Mouse (Mus musculus) forebrain, embryonic 11.5 days (tissue): ENCODE data around the gene Neb. TPM values are rescaled to one million over a fixed set of nuclear protein-coding genes. Genes with fewer than 3 reads are reported as not detected.

Source experiments
- ATAC-seq: fragments of 200-750 bp; cut with Nextera tagmentation; replicated peaks from 2 replicates; pipeline ENCODE4 v1.8.0; 2017; ENCODE audit warnings: moderate TSS enrichment; ENCODE audit not compliant: low FRiP score
- DNase-seq: peaks from one replicate; pipeline ENCODE4 v3.0.0-alpha.2; 2017; ENCODE audit warnings: low spot score
- H3K27ac ChIP-seq: fragments of 300-500 bp; sonication (generic); 2 replicates; pipeline ENCODE4 v1.5.1; 2014; ENCODE audit warnings: low read depth, low read length
- H3K27me3 ChIP-seq: fragments of 300-500 bp; sonication (generic); 2 replicates; pipeline ENCODE4 v1.6.1; 2014; ENCODE audit warnings: mild to moderate bottlenecking, low read length, mixed read lengths; ENCODE audit not compliant: control insufficient read depth, insufficient read depth
- H3K36me3 ChIP-seq: fragments of 300-500 bp; sonication (generic); 2 replicates; pipeline ENCODE4 v1.6.1; 2014; ENCODE audit warnings: mild to moderate bottlenecking, low read length, moderate library complexity, mixed read lengths; ENCODE audit not compliant: control insufficient read depth, insufficient read depth
- H3K4me1 ChIP-seq: fragments of 300-500 bp; sonication (generic); replicated peaks from 2 replicates; pipeline ENCODE4 v1.6.1; 2014; ENCODE audit warnings: low read length, mixed read lengths; ENCODE audit not compliant: control insufficient read depth, insufficient read depth
- H3K4me2 ChIP-seq: fragments of 300-500 bp; sonication (generic); 2 replicates; pipeline ENCODE4 v1.6.1; 2014; ENCODE audit warnings: low read depth, mild to moderate bottlenecking, low read length, moderate library complexity, mixed read lengths; ENCODE audit not compliant: severe bottlenecking
- H3K4me3 ChIP-seq: fragments of 300-500 bp; sonication (generic); 2 replicates; pipeline ENCODE4 v1.5.1; 2014; ENCODE audit warnings: low read depth, low read length
- H3K9ac ChIP-seq: fragments of 300-500 bp; sonication (generic); 2 replicates; pipeline ENCODE4 v1.6.1; 2014; ENCODE audit warnings: low read length
- H3K9me3 ChIP-seq: fragments of 300-500 bp; sonication (generic); 2 replicates; pipeline ENCODE4 v1.6.1; 2016; ENCODE audit warnings: low read length, mixed read lengths; ENCODE audit not compliant: control insufficient read depth
- WGBS: fragments of 180-500 bp; shearing (Covaris S2); extraction: QIAGEN DNeasy Blood & Tissue Kit; methylation state at CpG from one replicate; pipeline ENCODE4 v1.1.7; 2014; 5-methylcytosine and 5-hydroxymethylcytosine counted together
- polyA plus RNA-seq: library from polyadenylated mRNA; unstranded; fragments of >200 nt; fragmentation: Nextera tagmentation; extraction: Ambion mirVana; gene quantifications from 2 replicates; pipeline ENCODE4 v1.2.1, GENCODE M21; 2014

The Neb gene
- polyA plus RNA-seq, 1 experiment from 2014 or later, result 0.39 TPM

GRCm38 (mm10) chr2:52310757-52311156 is 67.5 kb downstream of the Neb start:
- DNase-seq (no peak), ATAC-seq (no peak)
- no peak overlapping the region for H3K9ac ChIP-seq
- H3K27me3 ChIP-seq, result no peaks in the 10 kb centered on the region
- 89% methylated on average over 4 of the region's 4 CpGs for WGBS
- no peak overlapping the region for H3K4me3 ChIP-seq
- H3K9me3 ChIP-seq, result no peaks in the 10 kb centered on the region
- H3K4me1 ChIP-seq, result no peaks in the 10 kb centered on the region
- no peak overlapping the region for H3K27ac ChIP-seq
- no peaks in the 10 kb centered on the region for H3K36me3 ChIP-seq
- no peak overlapping the region for H3K4me2 ChIP-seq

- H3K4me3 ChIP-seq, result no peak overlapping the region
- H3K9me3 ChIP-seq, result no peaks in the 10 kb centered on the region
- no peaks in the 10 kb centered on the region for H3K4me1 ChIP-seq
- H3K4me2 ChIP-seq, result no peak overlapping the region
- no peaks in the 10 kb centered on the region for H3K27me3 ChIP-seq
- no peak for ATAC-seq
- DNase-seq, result no peak
- WGBS, result 88% methylated on average over 5 of the region's 5 CpGs
- no peak overlapping the region for H3K27ac ChIP-seq
- no peak overlapping the region for H3K9ac ChIP-seq
- no peaks in the 10 kb centered on the region for H3K36me3 ChIP-seq
Observed at GRCm38 (mm10) chr2:52306635-52307034, 71.6 kb downstream of the Neb start.

- Histone ChIP-seq H3K27me3 (no peaks in the 10 kb centered on the region), H3K9ac (no peak overlapping the region), H3K27ac (no peak overlapping the region), H3K9me3 (no peaks in the 10 kb centered on the region), H3K4me3 (no peak overlapping the region), H3K4me2 (no peak overlapping the region), H3K36me3 (no peaks in the 10 kb centered on the region), H3K4me1 (no peaks in the 10 kb centered on the region)
- WGBS, result 87% methylated on average over 3 of the region's 3 CpGs
- ATAC-seq (no peak), DNase-seq (no peak)
Observed at GRCm38 (mm10) chr2:52304554-52304953, 73.7 kb downstream of the Neb start.

GRCm38 (mm10) chr2:52303405-52303804 is 74.9 kb downstream of the Neb start:
- Histone ChIP-seq H3K27me3 (no peaks in the 10 kb centered on the region), H3K4me1 (no peaks in the 10 kb centered on the region), H3K9ac (no peak overlapping the region), H3K4me2 (no peak overlapping the region), H3K36me3 (no peaks in the 10 kb centered on the region), H3K27ac (no peak overlapping the region), H3K4me3 (no peak overlapping the region), H3K9me3 (no peaks in the 10 kb centered on the region)
- ATAC-seq (no peak), DNase-seq (no peak)
- 82% methylated on average over 1 of the region's 1 CpGs for WGBS

- ATAC-seq (no peak), DNase-seq (no peak)
- no peaks in the 10 kb centered on the region for H3K9me3 ChIP-seq
- no peaks in the 10 kb centered on the region for H3K4me1 ChIP-seq
- no peak overlapping the region for H3K27ac ChIP-seq
- no peaks in the 10 kb centered on the region for H3K36me3 ChIP-seq
- no peaks in the 10 kb centered on the region for H3K27me3 ChIP-seq
- 97% methylated on average over 5 of the region's 5 CpGs for WGBS
- no peak overlapping the region for H3K4me2 ChIP-seq
- no peak overlapping the region for H3K9ac ChIP-seq
- H3K4me3 ChIP-seq, result no peak overlapping the region
Observed at GRCm38 (mm10) chr2:52297969-52298368, 80.3 kb downstream of the Neb start.

- no peaks in the 10 kb centered on the region for H3K4me1 ChIP-seq
- no peak overlapping the region for H3K9ac ChIP-seq
- H3K4me2 ChIP-seq, result no peak overlapping the region
- ATAC-seq, result no peak
- no peak overlapping the region for H3K4me3 ChIP-seq
- H3K36me3 ChIP-seq, result no peaks in the 10 kb centered on the region
- WGBS, result 89% methylated on average over 9 of the region's 9 CpGs
- H3K27me3 ChIP-seq, result no peaks in the 10 kb centered on the region
- no peaks in the 10 kb centered on the region for H3K9me3 ChIP-seq
- no peak overlapping the region for H3K27ac ChIP-seq
- DNase-seq, result no peak
Observed at GRCm38 (mm10) chr2:52296779-52297178, 81.5 kb downstream of the Neb start.

GRCm38 (mm10) chr2:52287436-52287835 is 90.8 kb downstream of the Neb start:
- no peak for ATAC-seq
- Histone ChIP-seq H3K9ac (no peak overlapping the region), H3K36me3 (no peaks in the 10 kb centered on the region), H3K27me3 (no peaks in the 10 kb centered on the region), H3K4me1 (no peaks in the 10 kb centered on the region), H3K27ac (no peak overlapping the region), H3K9me3 (no peaks in the 10 kb centered on the region), H3K4me3 (no peak overlapping the region), H3K4me2 (no peak overlapping the region)
- 86% methylated on average over 1 of the region's 1 CpGs for WGBS
- DNase-seq, result no peak

GRCm38 (mm10) chr2:52286421-52286820 is 91.9 kb downstream of the Neb start:
- DNase-seq, result no peak

GRCm38 (mm10) chr2:52272146-52272545 is 106.1 kb downstream of the Neb start:
- Histone ChIP-seq H3K4me2 (no peak overlapping the region), H3K27me3 (no peaks in the 10 kb centered on the region), H3K36me3 (no peaks in the 10 kb centered on the region), H3K27ac (no peak overlapping the region), H3K4me1 (no peaks in the 10 kb centered on the region), H3K9me3 (no peaks in the 10 kb centered on the region), H3K4me3 (no peak overlapping the region), H3K9ac (no peak overlapping the region)
- ATAC-seq, result no peak
- no peak for DNase-seq
- WGBS, result 28% methylated on average over 1 of the region's 1 CpGs

More at GRCm38 (mm10) chr2:52286421-52286820, 91.9 kb downstream of the Neb start:
- H3K4me1 ChIP-seq, result no peaks in the 10 kb centered on the region
- WGBS, result 85% methylated on average over 6 of the region's 6 CpGs
- no peak overlapping the region for H3K4me3 ChIP-seq
- H3K36me3 ChIP-seq, result no peaks in the 10 kb centered on the region
- H3K27ac ChIP-seq, result no peak overlapping the region
- no peaks in the 10 kb centered on the region for H3K9me3 ChIP-seq
- H3K9ac ChIP-seq, result no peak overlapping the region
- ATAC-seq, result no peak
- H3K4me2 ChIP-seq, result no peak overlapping the region
- H3K27me3 ChIP-seq, result no peaks in the 10 kb centered on the region
